Mouse (Mus musculus): ENCODE results near the gene Pkp4. TPM values are rescaled to one million over a fixed set of nuclear protein-coding genes. Genes with fewer than 3 reads are reported as not detected.

Gene Pkp4
- polyA plus RNA-seq, 1 experiment from 2014 or later = 27.7 TPM

- H3K4me1 ChIP-seq (replicated peaks; ENCODE audit: control insufficient read depth, insufficient read depth, low read length) = peaks cover 6% of the 10 kb centered on the region; the same call in 1 of the 2 replicates
- peak overlapping the region; percentile 91 for H3K4me2 ChIP-seq (replicated peaks; ENCODE audit: low read depth)
- WGBS = 0% methylated on average over 16 of the region's 16 CpGs
- no peaks in the 10 kb centered on the region for H3K9me3 ChIP-seq (ENCODE audit: control insufficient read depth)
- H3K27me3 ChIP-seq (replicated peaks; ENCODE audit: control insufficient read depth, insufficient read depth, low read length) = no peaks in the 10 kb centered on the region
- TF ChIP-seq CTCF (IDR thresholded peaks at IDR 0.05; ENCODE audit: low read depth) = no peak
- no peak overlapping the region for H3K9ac ChIP-seq (ENCODE audit: low read depth, low read length)
- peak; percentile 19 for ATAC-seq
- peak overlapping the region; percentile 93 for H3K4me3 ChIP-seq (ENCODE audit: low read depth, low read length)
- H3K27ac ChIP-seq (ENCODE audit: low read depth, low read length) = peak overlapping the region; percentile 92
- no peaks in the 10 kb centered on the region for H3K36me3 ChIP-seq (ENCODE audit: control insufficient read depth, insufficient read depth)
Observed at GRCm38 (mm10) chr2:59159961-59160604, 567 bp upstream of the Pkp4 start.

GRCm38 (mm10) chr2:59161021-59161440 lies 381 bp downstream of the Pkp4 start:
- H3K27me3 ChIP-seq (replicated peaks; ENCODE audit: control insufficient read depth, insufficient read depth, low read length) = no peaks in the 10 kb centered on the region
- H3K36me3 ChIP-seq (ENCODE audit: control insufficient read depth, insufficient read depth) = no peaks in the 10 kb centered on the region
- no peaks in the 10 kb centered on the region for H3K9me3 ChIP-seq (ENCODE audit: control insufficient read depth)
- ATAC-seq = peak; percentile 17
- under 1% methylated on average over 23 of the region's 58 CpGs for WGBS
- H3K4me3 ChIP-seq (ENCODE audit: low read depth, low read length) = peak overlapping the region; percentile 93
- H3K9ac ChIP-seq (ENCODE audit: low read depth, low read length) = peak overlapping the region; percentile 81
- peak overlapping the region; percentile 92 for H3K27ac ChIP-seq (ENCODE audit: low read depth, low read length)
- peaks cover 6% of the 10 kb centered on the region; the same call in 1 of the 2 replicates for H3K4me1 ChIP-seq (replicated peaks; ENCODE audit: control insufficient read depth, insufficient read depth, low read length)
- no peak for TF ChIP-seq CTCF (IDR thresholded peaks at IDR 0.05; ENCODE audit: low read depth)
- H3K4me2 ChIP-seq (replicated peaks; ENCODE audit: low read depth) = peak overlapping the region; percentile 91

GRCm38 (mm10) chr2:59161441-59162284 lies 1.0 kb downstream of the Pkp4 start:
- Histone ChIP-seq H3K4me3 (ENCODE audit: low read depth, low read length) (peak overlapping the region; percentile 93), H3K27ac (ENCODE audit: low read depth, low read length) (peak overlapping the region; percentile 92), H3K4me2 (replicated peaks; ENCODE audit: low read depth) (peak overlapping the region; percentile 91), H3K36me3 (ENCODE audit: control insufficient read depth, insufficient read depth) (no peaks in the 10 kb centered on the region), H3K4me1 (replicated peaks; ENCODE audit: control insufficient read depth, insufficient read depth, low read length) (peaks cover 7% of the 10 kb centered on the region; the same call in 1 of the 2 replicates), H3K9ac (ENCODE audit: low read depth, low read length) (peak overlapping the region; percentile 81), H3K27me3 (replicated peaks; ENCODE audit: control insufficient read depth, insufficient read depth, low read length) (no peaks in the 10 kb centered on the region), H3K9me3 (ENCODE audit: control insufficient read depth) (no peaks in the 10 kb centered on the region)
- peak; percentile 71 for TF ChIP-seq CTCF (IDR thresholded peaks at IDR 0.05; ENCODE audit: low read depth)
- peak; percentile 69 for ATAC-seq
- WGBS = under 1% methylated on average over 73 of the region's 74 CpGs

- ATAC-seq = no peak
- Histone ChIP-seq H3K27ac (ENCODE audit: low read depth, low read length) (no peak overlapping the region), H3K36me3 (ENCODE audit: control insufficient read depth, insufficient read depth) (no peaks in the 10 kb centered on the region), H3K27me3 (replicated peaks; ENCODE audit: control insufficient read depth, insufficient read depth, low read length) (no peaks in the 10 kb centered on the region), H3K4me1 (replicated peaks; ENCODE audit: control insufficient read depth, insufficient read depth, low read length) (peaks cover 9% of the 10 kb centered on the region; the same call in 1 of the 2 replicates), H3K9ac (ENCODE audit: low read depth, low read length) (no peak overlapping the region), H3K4me3 (ENCODE audit: low read depth, low read length) (peak overlapping the region; percentile 93), H3K9me3 (ENCODE audit: control insufficient read depth) (no peaks in the 10 kb centered on the region), H3K4me2 (replicated peaks; ENCODE audit: low read depth) (peak overlapping the region; percentile 91)
- 16% methylated on average over 8 of the region's 8 CpGs for WGBS
- TF ChIP-seq CTCF (IDR thresholded peaks at IDR 0.05; ENCODE audit: low read depth) = no peak
Observed at GRCm38 (mm10) chr2:59162285-59162600, 1.6 kb downstream of the Pkp4 start.

- no peaks in the 10 kb centered on the region for H3K27me3 ChIP-seq (replicated peaks; ENCODE audit: control insufficient read depth, insufficient read depth, low read length)
- H3K4me2 ChIP-seq (replicated peaks; ENCODE audit: low read depth) = no peak overlapping the region
- peaks cover 15% of the 10 kb centered on the region; the same call in 1 of the 2 replicates for H3K4me1 ChIP-seq (replicated peaks; ENCODE audit: control insufficient read depth, insufficient read depth, low read length)
- H3K4me3 ChIP-seq (ENCODE audit: low read depth, low read length) = no peak overlapping the region
- H3K27ac ChIP-seq (ENCODE audit: low read depth, low read length) = no peak overlapping the region
- TF ChIP-seq CTCF (IDR thresholded peaks at IDR 0.05; ENCODE audit: low read depth) = no peak
- H3K36me3 ChIP-seq (ENCODE audit: control insufficient read depth, insufficient read depth) = no peaks in the 10 kb centered on the region
- ATAC-seq = no peak
- H3K9ac ChIP-seq (ENCODE audit: low read depth, low read length) = no peak overlapping the region
- 52% methylated on average over 4 of the region's 4 CpGs for WGBS
- no peaks in the 10 kb centered on the region for H3K9me3 ChIP-seq (ENCODE audit: control insufficient read depth)
Observed at GRCm38 (mm10) chr2:59166976-59167375, 6.3 kb downstream of the Pkp4 start.

GRCm38 (mm10) chr2:59167830-59168229 lies 7.2 kb downstream of the Pkp4 start:
- 50% methylated on average over 4 of the region's 4 CpGs for WGBS
- ATAC-seq = peak; percentile 73

More at GRCm38 (mm10) chr2:59167830-59168229, 7.2 kb downstream of the Pkp4 start:
- Histone ChIP-seq H3K9me3 (ENCODE audit: control insufficient read depth) (no peaks in the 10 kb centered on the region), H3K4me3 (ENCODE audit: low read depth, low read length) (no peak overlapping the region), H3K4me1 (replicated peaks; ENCODE audit: control insufficient read depth, insufficient read depth, low read length) (peaks cover 17% of the 10 kb centered on the region; the same call in 1 of the 2 replicates), H3K4me2 (replicated peaks; ENCODE audit: low read depth) (no peak overlapping the region), H3K9ac (ENCODE audit: low read depth, low read length) (no peak overlapping the region), H3K36me3 (ENCODE audit: control insufficient read depth, insufficient read depth) (no peaks in the 10 kb centered on the region), H3K27me3 (replicated peaks; ENCODE audit: control insufficient read depth, insufficient read depth, low read length) (no peaks in the 10 kb centered on the region), H3K27ac (ENCODE audit: low read depth, low read length) (peak overlapping the region; percentile 57)
- TF ChIP-seq CTCF (IDR thresholded peaks at IDR 0.05; ENCODE audit: low read depth) = no peak

Data from intestine, postnatal 0 days (tissue).